Mouse (Mus musculus) megakaryocyte-erythroid progenitor cell, adult 5-6 weeks (primary cell): Measurements from ENCODE around the gene Pcca. TPM values are rescaled to one million over a fixed set of nuclear protein-coding genes. Genes with fewer than 3 reads are reported as not detected.
A peak's percentile ranks its signal among the peaks of the same experiment; 100 is the strongest.

Experiments used
- ATAC-seq: replicated peaks from 2 replicates; pipeline ENCODE4 v1.8.0; 2016; ENCODE audit warnings: mild to moderate bottlenecking, inconsistent platforms; ENCODE audit not compliant: severe bottlenecking, poor library complexity, low FRiP score, low TSS enrichment
- total RNA-seq, 2 experiments: library from RNA; stranded (forward) in 1 of 2; stranded (reverse) in 1 of 2; fragments of 200-1000, 215-1000 nt in 1 of 2; fragments of >200 nt in 1 of 2; fragmentation: Nextera tagmentation in 1 of 2; gene quantifications; 2 replicates each; pipeline ENCODE4 v1.2.3; 2014 to 2017

The Pcca gene
- total RNA-seq, 2 experiments from 2014 or later: 52.3 to 91.6 TPM

DNA sequence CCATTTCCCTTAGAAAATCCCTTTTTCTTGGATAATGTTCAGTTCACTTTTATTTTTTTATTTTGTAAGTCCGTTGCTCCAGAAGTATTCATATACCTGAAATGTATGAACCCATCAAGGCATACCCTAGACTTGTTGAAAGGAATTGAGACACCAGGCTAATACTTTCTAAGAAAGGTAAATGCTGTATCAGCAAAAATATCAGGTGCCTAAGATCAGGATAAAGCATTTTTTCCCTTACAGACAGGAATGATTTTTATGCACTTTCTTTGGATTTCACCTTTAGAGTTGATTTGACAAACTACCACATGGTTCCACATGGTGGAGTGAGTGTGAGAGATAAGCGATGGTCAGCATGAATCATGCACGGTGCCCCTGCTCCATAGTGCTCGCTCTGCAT lies 259.2 kb downstream of the Pcca start:
- ATAC-seq: no peak

DNA sequence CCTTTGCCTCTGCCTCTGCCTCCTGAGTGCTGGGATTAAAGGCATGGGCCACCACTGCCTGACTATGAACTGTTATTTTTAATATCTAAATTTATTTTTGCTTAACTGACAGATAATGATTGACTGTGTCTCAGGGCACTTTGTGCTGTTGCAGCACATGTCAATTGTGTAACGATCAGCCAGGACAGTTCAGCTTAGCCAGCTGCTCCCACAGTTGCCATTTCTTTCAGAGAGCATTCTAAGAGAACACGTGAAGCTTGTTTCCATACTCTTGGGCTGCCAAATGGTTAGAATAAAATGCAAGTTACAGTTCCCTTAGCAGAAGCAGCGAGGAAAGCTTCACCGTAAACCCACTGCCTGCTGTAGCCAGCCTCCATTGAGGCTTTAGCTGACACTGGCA lies 266.2 kb downstream of the Pcca start:
- ATAC-seq: no peak

DNA sequence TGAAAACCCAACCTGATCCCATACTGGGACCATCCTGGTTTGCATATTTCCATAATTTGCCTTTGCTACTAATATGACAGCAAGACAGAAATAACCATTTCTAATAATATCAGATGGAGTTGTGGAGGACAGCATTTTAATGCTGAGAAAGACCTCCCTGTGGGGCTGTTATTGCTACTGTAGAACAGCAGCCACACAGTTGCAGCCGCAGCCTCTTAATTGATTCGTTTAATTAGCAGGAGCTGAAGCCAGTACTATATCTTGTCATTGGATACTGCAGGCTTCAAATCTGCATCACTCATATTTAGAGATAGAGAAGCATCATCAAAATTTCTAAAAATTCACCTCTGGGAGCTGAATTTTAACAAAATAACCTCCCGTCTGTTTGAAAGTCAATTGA lies 286.9 kb downstream of the Pcca start:
- ATAC-seq: no peak

DNA sequence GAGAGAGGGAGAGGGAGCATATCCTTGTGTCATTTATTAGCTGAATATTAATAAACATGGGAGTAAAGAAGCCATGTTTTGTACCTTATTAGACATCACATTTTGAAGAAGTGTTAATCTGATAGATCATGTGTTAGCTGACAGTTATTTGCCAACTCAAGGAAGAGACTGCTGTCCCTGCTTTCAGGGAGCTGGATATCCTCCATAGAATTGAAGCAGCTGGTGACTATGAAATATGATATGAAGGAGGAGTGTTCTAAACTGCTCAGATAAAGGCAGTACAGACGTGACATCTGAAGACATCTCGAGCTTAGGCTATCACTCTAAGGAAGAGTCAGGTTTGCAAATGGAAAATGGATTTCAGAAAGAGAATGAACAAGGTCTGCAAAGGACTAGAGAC lies 289.7 kb downstream of the Pcca start:
- 0 out of 2 replicates have a peak, but pooled peaks have one; percentile 37 for ATAC-seq

DNA sequence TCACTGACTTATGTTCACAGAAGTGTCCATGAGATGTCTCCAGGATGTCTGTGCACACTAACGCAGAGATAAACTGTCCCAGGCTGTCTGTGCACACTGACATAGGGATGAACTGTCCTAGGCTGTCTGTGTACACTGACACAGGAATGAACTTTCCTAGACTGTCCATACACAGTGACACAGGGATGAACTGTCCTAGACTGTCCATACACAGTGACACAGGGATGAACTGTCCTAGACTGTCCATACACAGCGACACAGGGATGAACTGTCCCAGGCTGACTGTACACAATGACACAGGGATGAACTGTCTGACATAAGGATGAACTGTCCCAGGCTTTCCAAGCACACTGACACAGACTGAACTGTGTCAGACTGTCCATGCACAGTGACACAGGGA lies 291.3 kb downstream of the Pcca start:
- ATAC-seq: no peak

DNA sequence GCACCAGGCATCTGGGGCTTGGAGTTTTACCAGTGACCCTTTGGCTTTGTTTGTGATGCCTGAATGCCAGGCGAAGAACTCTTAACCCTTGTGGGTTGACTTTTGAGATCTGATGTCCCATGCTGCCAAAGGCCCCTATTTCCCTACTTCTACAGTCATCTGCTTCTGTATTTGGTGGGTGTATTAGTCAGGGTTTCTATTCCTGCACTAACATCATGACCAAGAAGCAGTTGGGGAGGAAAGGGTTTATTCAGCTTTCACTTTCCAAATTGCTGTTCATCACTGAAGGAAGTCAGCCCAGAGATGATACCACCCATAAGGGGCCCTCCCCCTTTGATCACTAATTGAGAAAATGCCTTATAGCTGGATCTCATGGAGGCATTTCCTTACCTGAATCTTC lies 296.3 kb downstream of the Pcca start:
- ATAC-seq: no peak

DNA sequence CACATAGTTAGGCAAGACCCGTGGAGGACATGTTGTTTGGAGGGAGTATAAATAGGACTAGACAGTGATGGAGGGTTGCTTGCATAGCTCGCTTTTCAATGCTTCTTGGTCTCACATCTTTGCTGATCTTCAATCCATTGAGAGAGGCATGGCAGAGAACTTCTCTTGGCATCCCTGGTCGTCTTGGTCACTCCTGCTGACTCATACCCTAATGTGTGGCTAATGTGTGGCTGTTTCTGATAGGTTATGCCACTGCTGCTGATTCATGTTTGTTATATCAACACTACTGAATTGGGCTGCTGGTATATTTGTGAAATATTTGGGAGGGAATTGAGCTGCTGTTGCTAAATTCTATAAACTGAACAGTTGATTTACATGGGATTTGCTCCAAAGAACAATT lies 299.5 kb downstream of the Pcca start:
- ATAC-seq: no peak

DNA sequence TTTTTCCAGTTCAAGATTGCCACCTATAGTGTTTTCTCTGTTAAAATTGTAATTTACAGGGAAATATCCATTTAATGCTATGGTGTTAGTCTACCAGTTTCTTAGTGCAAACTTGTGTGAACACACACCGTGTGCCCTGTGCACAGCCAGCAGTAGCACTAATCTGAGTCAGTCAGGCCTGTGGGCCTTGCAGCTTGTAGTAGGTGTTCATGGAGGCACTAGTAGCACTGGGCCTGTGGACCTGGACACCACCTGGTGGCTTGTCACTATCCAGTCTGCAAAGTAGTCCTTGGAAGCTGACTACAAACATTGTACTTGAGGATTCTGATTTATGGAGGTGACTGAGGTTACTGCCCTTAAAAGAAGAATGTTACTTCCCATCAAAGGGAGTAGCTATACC lies 300.6 kb downstream of the Pcca start:
- ATAC-seq: no peak

DNA sequence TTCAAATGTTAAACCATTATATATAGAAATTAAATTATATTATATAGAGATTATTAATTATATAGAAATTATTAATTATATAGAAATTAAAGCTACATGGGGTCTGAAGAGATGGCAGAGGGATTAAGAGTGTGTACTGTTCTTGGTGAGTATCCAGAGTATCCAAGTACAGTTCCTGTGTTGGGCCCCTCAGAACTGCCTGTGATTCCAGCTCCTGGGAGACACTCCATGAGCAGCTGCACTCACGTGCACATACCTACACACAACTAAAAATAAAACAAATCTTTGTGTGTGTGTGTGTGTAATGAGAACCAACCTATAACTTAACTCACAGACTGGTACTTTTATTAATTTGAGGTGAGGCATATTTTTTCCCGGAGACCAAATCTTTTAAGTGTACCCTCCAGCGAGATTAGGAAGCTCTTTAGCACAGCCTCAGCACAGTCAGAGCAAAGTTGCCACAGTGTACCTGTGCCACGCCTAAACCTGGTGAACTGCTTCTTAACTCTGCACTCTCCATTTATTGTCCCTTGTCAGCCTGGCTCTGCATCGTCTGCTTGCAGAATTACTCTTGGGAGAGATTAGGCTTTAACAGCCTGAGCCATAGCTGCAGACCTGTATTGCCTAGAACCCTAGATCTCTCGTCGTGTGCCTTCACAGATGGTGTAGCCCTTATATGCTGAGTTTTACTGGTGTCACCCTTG lies 301.5 kb downstream of the Pcca start:
- no peak for ATAC-seq

DNA sequence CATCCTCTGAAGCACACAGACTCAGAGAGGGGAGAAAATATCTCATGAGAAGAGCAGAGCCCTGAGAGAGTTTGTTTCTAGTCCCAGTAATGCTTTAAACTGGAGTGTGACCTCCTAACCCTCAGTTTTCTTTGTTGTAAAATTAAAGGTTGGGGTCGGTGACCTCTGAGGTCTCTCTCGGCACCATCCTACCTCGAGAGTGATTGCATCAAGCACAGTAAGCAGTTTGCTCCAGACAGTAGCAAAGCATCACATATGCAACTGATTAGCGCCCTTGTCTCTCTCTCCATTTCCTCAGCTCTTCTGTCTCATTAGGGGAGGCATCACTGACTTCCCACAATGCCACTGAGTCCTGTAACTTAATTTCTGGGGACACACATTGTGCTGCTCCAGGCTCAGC lies 302.1 kb downstream of the Pcca start:
- no peak for ATAC-seq

DNA sequence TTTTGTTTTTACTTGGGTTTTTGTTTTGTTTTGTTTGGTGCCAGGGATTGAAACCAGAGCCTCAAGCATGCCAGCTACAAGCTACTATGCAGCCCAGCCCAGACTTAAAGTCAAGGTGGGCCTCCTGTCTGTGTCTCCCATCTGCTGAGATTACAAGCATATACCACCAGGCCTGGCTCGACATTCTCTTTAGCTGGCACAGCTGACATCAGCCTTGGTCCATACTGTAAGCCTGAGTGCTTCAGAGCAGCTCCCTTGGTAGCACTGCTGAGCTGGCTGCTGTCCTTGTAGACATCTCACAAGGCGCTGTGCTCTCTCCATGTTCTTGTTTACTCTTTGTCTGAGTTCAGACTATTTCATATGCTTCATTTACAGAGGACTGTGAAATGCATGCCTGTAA lies 302.9 kb downstream of the Pcca start:
- no peak for ATAC-seq

DNA sequence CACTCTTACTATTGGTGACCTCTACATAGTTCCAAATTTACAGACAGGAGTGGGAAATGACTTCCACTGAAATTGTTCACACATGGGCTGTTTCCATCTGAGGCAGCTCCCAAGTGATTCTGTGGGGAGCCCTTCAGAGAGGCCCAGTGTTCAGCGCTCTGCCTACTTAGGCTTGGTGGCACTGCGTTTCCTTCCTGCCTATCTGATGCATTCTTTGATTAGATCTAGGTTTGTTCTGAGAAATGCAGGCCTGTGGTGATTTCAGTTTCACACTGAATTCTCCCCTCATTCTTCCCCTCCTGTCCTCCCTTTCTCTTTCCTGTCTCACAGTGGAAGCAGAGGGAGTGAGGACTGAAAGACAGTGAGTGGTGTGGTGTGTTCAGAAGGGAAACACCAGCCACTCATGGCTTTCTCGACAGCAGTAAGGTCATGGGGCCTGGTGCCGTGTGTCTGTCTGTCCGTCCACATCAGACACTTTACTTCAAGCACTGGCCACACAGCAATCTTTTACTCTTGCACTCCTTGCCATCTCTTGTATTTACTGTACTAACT lies 318.5 kb downstream of the Pcca start:
- ATAC-seq: no peak

DNA sequence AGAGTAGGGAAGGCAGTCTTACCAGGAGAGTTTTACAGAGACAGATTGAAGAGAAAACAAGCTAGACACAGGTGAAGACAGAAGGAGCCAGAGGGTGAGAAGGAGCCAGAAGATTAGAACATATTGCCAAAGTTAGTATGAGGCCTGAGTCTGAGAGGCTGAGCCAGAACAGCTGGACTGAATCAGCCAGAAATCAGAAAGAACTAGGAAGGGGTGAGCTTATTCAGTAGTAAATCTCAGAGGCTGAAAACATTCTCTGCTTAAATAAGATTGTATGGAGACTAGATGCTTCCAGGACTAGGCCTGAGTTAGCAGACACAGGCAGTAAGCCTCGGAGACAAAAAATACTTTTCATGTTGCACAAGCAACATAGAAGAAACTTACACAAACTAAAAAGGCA lies 325.7 kb downstream of the Pcca start:
- no peak for ATAC-seq

DNA sequence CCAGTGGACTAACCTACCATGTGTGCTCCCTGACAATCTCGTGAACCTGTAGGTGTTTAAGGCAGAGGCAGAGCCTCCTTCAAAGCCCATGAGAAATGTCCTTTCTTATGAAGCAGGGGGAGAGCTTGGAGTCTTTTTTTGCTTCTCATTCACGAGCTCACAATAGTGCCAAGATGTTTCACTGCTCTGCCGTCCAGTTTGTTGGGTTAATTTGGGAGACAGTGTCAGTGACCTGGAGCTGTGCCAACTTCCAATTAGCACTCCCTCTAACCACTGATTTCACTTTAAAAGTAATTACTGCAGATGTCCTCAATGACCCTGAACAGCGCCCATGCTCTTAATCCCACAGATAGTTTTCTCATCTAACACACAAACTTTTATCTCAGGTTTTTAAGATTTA lies 328.5 kb downstream of the Pcca start:
- ATAC-seq: no peak

DNA sequence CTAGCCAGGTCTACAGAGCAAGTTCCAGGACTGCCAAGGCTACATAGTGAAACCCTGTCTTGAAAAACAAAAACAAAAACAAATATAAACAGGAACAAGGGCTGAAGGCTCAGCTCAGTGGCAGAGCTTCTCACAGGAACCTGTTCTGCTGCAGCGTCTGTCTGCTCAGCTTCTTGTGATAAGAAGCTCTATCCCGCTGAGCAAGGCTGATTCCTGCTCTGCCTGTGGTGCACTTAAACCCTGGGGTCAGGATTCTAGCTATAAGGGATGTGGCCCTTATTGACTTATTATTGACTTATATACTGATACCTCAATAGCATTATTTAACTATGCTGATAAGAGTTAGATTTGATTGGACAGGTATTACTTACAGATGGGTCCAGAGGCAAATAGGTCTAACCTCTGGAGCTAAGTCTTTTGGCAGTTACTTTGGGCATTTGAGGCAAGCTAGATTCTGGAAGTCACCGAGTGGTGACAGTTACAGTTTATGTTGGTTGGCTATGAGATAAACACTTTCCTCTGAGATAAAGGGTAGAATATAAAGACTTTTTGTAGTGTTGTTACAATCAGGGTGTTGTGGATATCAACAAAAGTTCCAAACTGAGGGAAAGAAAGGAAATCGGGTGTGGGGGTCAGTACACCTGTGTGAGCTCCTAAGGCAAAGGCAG lies 331.5 kb downstream of the Pcca start:
- ATAC-seq: peak; percentile 82

DNA sequence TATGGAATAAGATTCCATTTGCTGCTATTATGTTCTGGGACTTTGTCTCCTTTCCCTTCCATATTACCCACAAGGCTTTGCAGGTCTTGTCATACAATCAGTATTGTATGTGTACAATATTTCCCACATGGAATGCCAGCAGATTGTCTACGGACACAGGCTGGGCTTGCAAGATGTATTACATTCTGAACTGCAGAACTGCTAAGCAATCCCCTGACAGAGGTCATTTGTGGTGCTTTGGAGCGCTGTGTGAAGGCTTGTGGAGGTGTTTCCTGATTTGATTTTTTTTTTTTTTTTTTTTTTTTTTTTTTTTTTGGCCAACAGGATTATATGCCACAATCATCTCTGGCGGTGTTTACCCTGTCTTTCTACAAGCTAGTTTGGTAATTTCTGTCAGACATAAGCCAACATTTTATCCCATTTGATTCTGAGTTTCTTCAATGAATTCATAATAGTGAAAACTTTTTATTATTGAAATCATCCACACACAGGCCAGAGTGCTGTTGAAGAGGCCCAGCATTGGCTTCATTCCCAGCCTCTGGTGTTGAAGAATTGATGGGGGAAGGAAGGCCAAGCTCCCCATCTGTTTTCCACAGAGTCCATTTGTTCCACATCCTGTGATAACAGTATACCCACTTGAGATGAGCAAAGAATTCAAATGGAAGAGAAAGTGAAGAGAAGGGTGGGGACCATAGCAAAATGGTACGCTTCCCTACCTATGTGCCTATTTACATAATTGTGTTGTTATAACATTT lies 333.6 kb downstream of the Pcca start:
- no peak for ATAC-seq

DNA sequence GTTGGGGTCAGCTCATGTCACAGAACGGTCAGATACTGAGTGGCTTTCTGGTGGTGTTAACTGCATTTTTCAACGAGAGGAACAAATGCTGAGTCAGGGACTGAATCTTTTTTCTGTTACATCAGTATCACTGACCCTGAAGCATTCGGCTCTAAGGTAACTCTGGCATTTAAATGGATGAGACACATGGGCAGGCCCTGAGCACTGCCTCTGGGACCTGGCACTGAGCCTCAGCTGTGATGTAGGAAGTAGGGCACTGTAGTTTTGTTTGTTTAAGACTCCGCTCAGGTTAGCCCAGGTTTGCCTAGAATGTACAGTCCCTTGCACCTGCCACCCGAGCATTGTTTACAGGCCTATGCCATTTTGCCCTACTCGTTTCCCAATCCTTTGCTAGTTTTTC lies 335.7 kb downstream of the Pcca start:
- ATAC-seq: no peak

DNA sequence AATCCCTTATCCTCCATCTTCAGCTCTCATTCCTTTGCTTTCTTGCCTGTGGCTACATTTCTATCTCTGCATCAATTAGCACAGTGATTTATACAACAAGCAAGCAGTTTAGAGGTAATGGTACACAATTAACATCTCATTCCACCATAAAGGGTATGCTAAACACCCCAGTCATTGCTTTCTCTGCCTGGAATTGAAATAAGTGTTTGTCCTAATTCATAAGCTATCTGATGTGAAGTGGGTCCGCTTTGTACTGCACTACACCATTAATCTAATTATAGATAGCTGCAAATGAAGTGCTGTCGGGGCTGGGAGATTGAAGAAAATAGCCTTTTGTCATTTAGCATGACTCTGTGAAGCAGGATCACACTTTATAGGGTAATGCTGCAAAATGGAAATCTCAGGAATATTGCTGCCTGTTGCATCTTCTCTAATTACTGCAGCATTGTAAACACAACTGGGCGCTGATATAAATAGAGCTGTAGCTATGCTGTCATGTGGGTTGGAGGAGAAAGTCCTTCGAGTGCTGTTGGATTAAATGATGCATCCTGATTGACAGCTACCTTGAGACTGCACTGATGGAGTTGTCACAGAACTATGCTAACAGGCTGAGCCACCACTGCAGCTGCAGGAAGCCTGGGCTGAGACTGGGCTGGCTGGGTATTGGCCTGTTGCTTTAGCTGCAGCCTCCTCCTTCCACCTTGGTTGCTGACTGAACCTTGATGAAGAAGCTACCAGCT lies 337.9 kb downstream of the Pcca start:
- no peak for ATAC-seq

DNA sequence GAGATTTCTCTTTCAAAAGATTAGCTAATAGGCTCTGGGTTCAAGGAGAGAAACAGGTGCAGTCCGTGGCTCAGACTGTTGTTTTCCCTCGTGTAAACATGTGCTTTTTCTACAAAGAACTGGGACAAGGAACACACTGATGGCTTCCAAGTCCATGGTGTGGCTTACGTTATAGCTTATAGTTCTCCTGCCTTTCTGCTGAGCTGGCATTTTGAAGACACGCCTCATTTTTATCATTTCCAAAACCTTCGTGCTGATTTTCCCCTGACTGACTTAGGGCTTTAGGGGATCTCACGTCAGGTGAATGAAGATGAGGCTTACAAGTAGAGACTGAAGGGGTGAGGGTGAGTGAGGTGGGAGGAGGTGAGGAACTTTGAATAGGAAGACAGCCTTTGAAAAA lies 338.5 kb downstream of the Pcca start:
- ATAC-seq: no peak

DNA sequence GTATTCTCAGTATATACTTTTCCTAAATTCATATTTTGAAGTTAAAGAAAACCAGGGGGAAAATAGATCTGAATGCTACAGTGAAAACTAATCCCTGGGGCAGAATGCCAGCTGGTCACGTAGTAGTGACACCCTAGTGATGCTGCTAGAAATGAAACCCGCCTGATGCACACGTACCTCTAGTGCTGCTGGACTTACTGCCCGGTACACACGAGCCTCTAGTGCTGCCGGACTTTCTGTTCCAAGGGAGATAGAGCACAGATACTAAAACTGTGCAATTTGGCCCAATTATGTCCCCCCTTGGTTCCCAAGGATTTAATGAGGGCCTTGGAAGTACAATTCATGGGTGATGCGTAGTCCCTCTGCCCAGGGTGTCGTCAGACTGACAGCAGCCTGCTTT lies 340.9 kb downstream of the Pcca start:
- ATAC-seq: no peak
